Mouse (Mus musculus) embryonic facial prominence, embryonic 15.5 days (tissue): Measurements from ENCODE around the gene Supt5. TPM values are rescaled to one million over a fixed set of nuclear protein-coding genes. Genes with fewer than 3 reads are reported as not detected.

Experiments
- ATAC-seq: fragments of 200-750 bp; cut with Nextera tagmentation; 2 replicates; pipeline ENCODE4 v1.8.0; 2017; ENCODE audit warnings: low read depth, moderate TSS enrichment; ENCODE audit not compliant: insufficient number of reproducible peaks, low FRiP score, low TSS enrichment
- H3K27ac ChIP-seq: fragments of 300-500 bp; sonication (generic); replicated peaks from 2 replicates; pipeline ENCODE4 v1.5.1; 2015; ENCODE audit warnings: mild to moderate bottlenecking, inconsistent platforms
- H3K27me3 ChIP-seq: fragments of 300-500 bp; sonication (generic); 2 replicates; pipeline ENCODE4 v1.6.1; 2015; ENCODE audit warnings: inconsistent platforms
- H3K36me3 ChIP-seq: fragments of 300-500 bp; sonication (generic); 2 replicates; pipeline ENCODE4 v1.6.1; 2015; ENCODE audit warnings: mild to moderate bottlenecking, inconsistent platforms
- H3K4me1 ChIP-seq: fragments of 300-500 bp; sonication (generic); 2 replicates; pipeline ENCODE4 v1.6.1; 2015; ENCODE audit warnings: inconsistent platforms
- H3K4me2 ChIP-seq: fragments of 300-500 bp; sonication (generic); replicated peaks from 2 replicates; pipeline ENCODE4 v1.6.1; 2015; ENCODE audit warnings: mild to moderate bottlenecking, inconsistent platforms
- H3K4me3 ChIP-seq: fragments of 300-500 bp; sonication (generic); replicated peaks from 2 replicates; pipeline ENCODE4 v1.5.1; 2015; ENCODE audit warnings: mild to moderate bottlenecking, inconsistent platforms
- H3K9ac ChIP-seq: fragments of 300-500 bp; sonication (generic); 2 replicates; pipeline ENCODE4 v1.6.1; 2015; ENCODE audit warnings: inconsistent platforms
- H3K9me3 ChIP-seq: fragments of 300-500 bp; sonication (generic); replicated peaks from 2 replicates; pipeline ENCODE4 v1.6.1; 2016; ENCODE audit warnings: inconsistent platforms
- WGBS: fragments of 180-500 bp; shearing (Covaris S2); methylation state at CpG from one replicate; pipeline ENCODE4 v1.1.7; 2015; 5-methylcytosine and 5-hydroxymethylcytosine counted together
- polyA plus RNA-seq: library from polyadenylated mRNA; unstranded; fragments of >200 nt; fragmentation: Nextera tagmentation; extraction: Ambion mirVana; gene quantifications from 2 replicates; pipeline ENCODE4 v1.2.1, GENCODE M21; 2015

The Supt5 gene
- polyA plus RNA-seq, 1 experiment from 2014 or later = 98.8 TPM

DNA sequence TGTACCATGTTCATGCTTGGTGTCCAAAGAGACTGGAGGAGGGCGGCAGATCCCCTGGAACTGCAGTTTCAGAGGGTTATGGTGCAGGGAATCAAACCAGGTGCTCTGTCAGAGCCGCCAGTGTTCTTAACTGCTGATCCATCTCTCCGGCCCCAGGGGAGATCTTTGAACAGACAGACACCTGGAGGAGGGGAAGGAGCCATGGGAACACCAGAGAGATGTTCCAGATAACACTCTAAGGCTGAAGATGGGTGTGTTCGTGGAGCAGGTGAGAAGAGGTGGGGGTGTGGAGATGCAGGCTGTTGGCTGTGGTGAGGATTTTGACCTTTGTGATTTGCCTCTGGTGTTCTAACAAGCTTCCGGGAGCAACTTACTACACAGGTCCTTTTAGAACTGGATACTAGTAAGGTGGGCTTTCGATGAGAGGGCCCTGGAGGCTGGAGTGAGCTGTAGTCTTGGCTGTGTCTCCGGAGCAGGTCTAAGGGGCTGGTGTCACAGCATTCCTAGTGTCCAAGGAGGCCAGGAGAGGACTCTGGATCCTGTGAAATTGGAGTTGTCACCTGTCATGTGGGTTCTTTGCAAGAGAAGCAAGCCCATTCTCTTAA, 35.4 kb upstream of the Supt5 start:
- no peaks in the 10 kb centered on the region for H3K9me3 ChIP-seq
- H3K27ac ChIP-seq = peak overlapping the region; percentile 94
- H3K9ac ChIP-seq = no peak overlapping the region
- 65% methylated on average over 7 of the region's 7 CpGs for WGBS
- peaks cover 69% of the 10 kb centered on the region for H3K4me1 ChIP-seq
- no peak overlapping the region for H3K4me2 ChIP-seq
- no peak for ATAC-seq
- no peak overlapping the region for H3K4me3 ChIP-seq
- H3K27me3 ChIP-seq = no peaks in the 10 kb centered on the region
- peaks cover 20% of the 10 kb centered on the region for H3K36me3 ChIP-seq

DNA sequence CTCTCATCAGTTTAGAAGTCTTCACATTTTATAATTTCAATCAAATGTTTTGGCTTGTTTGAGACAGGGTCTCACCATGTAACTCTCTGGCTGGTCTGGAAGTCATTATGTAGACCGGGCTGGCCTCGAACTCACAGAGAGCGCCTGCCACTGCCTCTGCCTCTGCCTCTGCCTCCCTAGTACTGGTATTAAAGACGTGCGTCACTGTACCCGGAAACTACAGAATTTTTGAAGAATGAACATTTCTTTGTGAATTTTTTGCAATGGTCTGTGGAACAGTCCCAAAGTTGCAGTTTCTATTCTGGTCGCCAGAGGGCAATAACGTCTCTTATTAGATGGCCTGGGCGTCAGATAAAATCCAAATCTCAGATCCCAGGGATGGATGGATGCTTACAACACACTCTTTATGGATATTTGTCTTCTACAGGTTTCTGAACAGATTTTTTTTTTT, 34.6 kb upstream of the Supt5 start:
- H3K4me3 ChIP-seq = peak overlapping the region; percentile 83
- peak overlapping the region; percentile 49 for H3K4me2 ChIP-seq
- no peaks in the 10 kb centered on the region for H3K9me3 ChIP-seq
- ATAC-seq = peak; percentile 26
- peak overlapping the region; percentile 94 for H3K27ac ChIP-seq
- H3K27me3 ChIP-seq = no peaks in the 10 kb centered on the region
- WGBS = under 1% methylated on average over 9 of the region's 9 CpGs
- H3K4me1 ChIP-seq = peaks cover 67% of the 10 kb centered on the region
- no peak overlapping the region for H3K9ac ChIP-seq
- H3K36me3 ChIP-seq = peaks cover 28% of the 10 kb centered on the region

DNA sequence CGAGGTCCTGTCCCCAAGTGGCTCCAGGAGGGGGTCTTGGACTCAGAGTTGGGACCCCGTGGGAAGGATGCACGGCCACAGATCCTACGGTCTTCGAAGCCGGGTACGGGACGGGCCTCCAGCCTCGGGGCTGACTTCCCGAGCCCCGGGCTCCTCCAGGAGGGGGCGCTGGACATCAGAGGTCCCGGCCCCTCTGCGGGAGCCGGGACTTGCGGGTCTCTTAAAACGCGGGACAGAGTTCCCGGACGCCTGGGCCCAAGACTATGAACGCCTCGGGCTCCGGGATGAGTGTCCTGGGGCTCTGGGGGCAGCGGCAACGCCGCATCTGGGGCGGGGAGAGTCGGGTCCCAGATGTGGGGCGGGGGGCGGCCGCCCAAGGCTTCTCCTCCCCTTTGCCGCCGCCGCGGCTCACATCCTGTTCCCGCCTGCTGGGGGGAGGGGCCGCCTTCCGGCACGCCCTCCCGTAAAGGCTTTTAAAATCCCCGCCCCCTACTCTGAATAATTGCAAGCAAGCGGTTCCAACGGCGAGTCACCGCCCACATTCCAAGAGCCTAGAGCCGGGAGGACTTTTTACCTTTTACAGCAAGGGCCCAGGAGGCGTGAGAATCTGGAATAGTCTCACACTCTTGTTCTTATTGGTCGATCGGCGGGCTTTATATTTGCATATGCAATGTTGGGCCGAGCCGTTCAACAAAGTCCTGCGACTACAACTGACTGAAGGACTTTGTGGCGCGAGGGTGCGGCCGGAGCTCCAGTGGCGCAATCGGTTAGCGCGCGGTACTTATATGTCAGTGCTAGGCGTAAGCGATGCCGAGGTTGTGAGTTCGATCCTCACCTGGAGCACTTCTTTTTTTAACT, 33.9 kb upstream of the Supt5 start, which contains the start of gene Plekhg2:
Gene Plekhg2 (minus strand): TSS at position 349 of the 858 bp plus-strand sequence.
- Histone ChIP-seq H3K9ac (peak within 1 kb of the TSS; percentile 82), H3K4me3 (peak within 1 kb of the TSS; percentile 83), H3K36me3 (peaks cover 31% of the 10 kb centered on the region), H3K4me1 (peaks cover 60% of the 10 kb centered on the region), H3K27me3 (no peaks in the 10 kb centered on the region), H3K4me2 (peak within 1 kb of the TSS; percentile 82), H3K9me3 (no peaks in the 10 kb centered on the region), H3K27ac (peak within 1 kb of the TSS; percentile 98)
- WGBS = under 1% methylated on average over 66 of the region's 66 CpGs
- ATAC-seq = peak; percentile 92

DNA sequence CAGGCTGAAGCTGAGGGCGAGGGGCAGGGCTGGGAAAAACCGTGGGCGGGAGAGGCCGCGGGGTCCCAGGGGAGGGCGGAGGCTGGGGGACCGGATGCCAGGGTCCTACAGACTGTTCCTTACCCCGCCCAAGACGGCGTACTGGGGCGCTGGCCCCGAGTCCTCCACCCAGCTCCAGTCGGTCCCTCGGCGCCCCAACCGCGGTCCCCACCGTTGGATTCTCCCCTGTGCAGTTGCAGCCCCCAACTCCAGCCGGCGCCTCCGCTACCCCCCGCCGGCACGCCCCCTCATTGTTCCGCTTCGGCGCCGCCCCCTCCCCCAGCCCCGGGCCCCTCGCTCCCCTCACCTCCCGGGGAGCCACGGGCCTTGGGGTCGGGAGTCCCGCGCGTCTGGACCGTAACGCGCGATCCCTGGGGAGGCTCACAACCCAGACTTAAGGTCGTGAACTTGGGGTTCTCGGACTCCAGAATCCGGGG, 33.0 kb upstream of the Supt5 start:
- H3K9me3 ChIP-seq = no peaks in the 10 kb centered on the region
- peak overlapping the region; percentile 98 for H3K27ac ChIP-seq
- H3K36me3 ChIP-seq = peaks cover 36% of the 10 kb centered on the region
- peak overlapping the region; percentile 83 for H3K4me3 ChIP-seq
- ATAC-seq = no peak
- WGBS = under 1% methylated on average over 35 of the region's 43 CpGs
- H3K4me1 ChIP-seq = peaks cover 53% of the 10 kb centered on the region
- H3K27me3 ChIP-seq = no peaks in the 10 kb centered on the region
- peak overlapping the region; percentile 82 for H3K4me2 ChIP-seq
- H3K9ac ChIP-seq = peak overlapping the region; percentile 82

DNA sequence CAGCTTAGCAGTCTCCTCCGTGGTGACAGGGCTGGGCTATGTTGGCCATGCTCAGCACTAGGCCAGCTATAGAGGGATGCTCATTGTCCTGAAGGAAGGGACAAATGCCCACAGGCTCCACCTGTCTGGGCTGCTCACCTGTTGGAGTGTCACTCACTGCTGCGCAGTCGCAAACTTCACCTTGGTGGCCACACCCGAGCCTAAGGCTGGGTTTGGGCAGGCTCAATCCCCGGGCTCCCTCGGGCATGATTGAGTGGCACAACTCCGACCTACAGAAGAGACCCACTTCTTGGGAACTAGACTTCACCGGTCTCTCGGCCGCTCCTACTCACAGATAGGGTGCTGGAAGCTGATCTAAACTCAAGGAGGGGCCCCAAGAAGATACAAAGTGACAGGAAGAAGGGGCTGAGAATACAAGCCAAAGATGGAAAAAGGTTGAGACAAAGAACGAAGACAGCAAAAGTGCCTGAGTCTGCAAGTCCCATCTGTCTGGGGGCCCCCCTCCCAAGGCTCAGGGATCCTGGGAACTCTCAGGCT, 32.5 kb upstream of the Supt5 start:
- H3K4me1 ChIP-seq = peaks cover 48% of the 10 kb centered on the region
- peak overlapping the region; percentile 98 for H3K27ac ChIP-seq
- 2% methylated on average over 11 of the region's 11 CpGs for WGBS
- no peak for ATAC-seq
- peak overlapping the region; percentile 83 for H3K4me3 ChIP-seq
- H3K9ac ChIP-seq = peak overlapping the region; percentile 82
- peaks cover 41% of the 10 kb centered on the region for H3K36me3 ChIP-seq
- H3K4me2 ChIP-seq = peak overlapping the region; percentile 82
- H3K9me3 ChIP-seq = no peaks in the 10 kb centered on the region
- no peaks in the 10 kb centered on the region for H3K27me3 ChIP-seq

GRCm38 (mm10) chr7:28370051-28370450, 31.5 kb upstream of the Supt5 start:
- 88% methylated on average over 14 of the region's 14 CpGs for WGBS

GRCm38 (mm10) chr7:28368276-28368920, 29.9 kb upstream of the Supt5 start:
- no peak for ATAC-seq
- H3K4me3 ChIP-seq = no peak overlapping the region
- no peaks in the 10 kb centered on the region for H3K9me3 ChIP-seq
- H3K36me3 ChIP-seq = peaks cover 68% of the 10 kb centered on the region
- H3K27me3 ChIP-seq = no peaks in the 10 kb centered on the region
- H3K27ac ChIP-seq = no peak overlapping the region
- H3K4me2 ChIP-seq = no peak overlapping the region
- peaks cover 28% of the 10 kb centered on the region for H3K4me1 ChIP-seq
- 92% methylated on average over 16 of the region's 16 CpGs for WGBS
- no peak overlapping the region for H3K9ac ChIP-seq

More at GRCm38 (mm10) chr7:28370051-28370450, 31.5 kb upstream of the Supt5 start:
- Histone ChIP-seq H3K27me3 (no peaks in the 10 kb centered on the region), H3K27ac (no peak overlapping the region), H3K9ac (0 out of 2 replicates have a peak overlapping the region, but pooled peaks have one; percentile 4), H3K4me3 (peak overlapping the region; percentile 83), H3K4me1 (peaks cover 43% of the 10 kb centered on the region), H3K4me2 (peak overlapping the region; percentile 82), H3K36me3 (peaks cover 51% of the 10 kb centered on the region), H3K9me3 (no peaks in the 10 kb centered on the region)
- no peak for ATAC-seq

GRCm38 (mm10) chr7:28367663-28368275, 29.2 kb upstream of the Supt5 start:
- H3K4me2 ChIP-seq = no peak overlapping the region
- H3K4me3 ChIP-seq = no peak overlapping the region
- H3K27me3 ChIP-seq = no peaks in the 10 kb centered on the region
- H3K36me3 ChIP-seq = peaks cover 72% of the 10 kb centered on the region
- H3K9ac ChIP-seq = no peak overlapping the region
- ATAC-seq = no peak
- no peaks in the 10 kb centered on the region for H3K9me3 ChIP-seq
- H3K4me1 ChIP-seq = peaks cover 28% of the 10 kb centered on the region
- H3K27ac ChIP-seq = no peak overlapping the region
- WGBS = 92% methylated on average over 16 of the region's 16 CpGs

GRCm38 (mm10) chr7:28362441-28363060, 24.0 kb upstream of the Supt5 start:
- Histone ChIP-seq H3K4me3 (no peak overlapping the region), H3K9me3 (no peaks in the 10 kb centered on the region), H3K9ac (no peak overlapping the region), H3K4me2 (no peak overlapping the region), H3K4me1 (peaks cover 26% of the 10 kb centered on the region), H3K27ac (no peak overlapping the region), H3K36me3 (peaks cover 86% of the 10 kb centered on the region), H3K27me3 (no peaks in the 10 kb centered on the region)
- no peak for ATAC-seq
- 90% methylated on average over 16 of the region's 16 CpGs for WGBS

GRCm38 (mm10) chr7:28361647-28362341, 23.2 kb upstream of the Supt5 start:
- Histone ChIP-seq H3K4me2 (no peak overlapping the region), H3K27ac (no peak overlapping the region), H3K4me1 (peaks cover 34% of the 10 kb centered on the region), H3K27me3 (no peaks in the 10 kb centered on the region), H3K36me3 (peaks cover 78% of the 10 kb centered on the region), H3K9me3 (no peaks in the 10 kb centered on the region), H3K9ac (no peak overlapping the region), H3K4me3 (no peak overlapping the region)
- no peak for ATAC-seq
- WGBS = 93% methylated on average over 20 of the region's 20 CpGs
